Comparison of ENCODE assay signal across 8 mouse cellular contexts in genomic region chr1:155415421-155415820, GRCm38 (mm10). TPM values are rescaled to one million over a fixed set of nuclear protein-coding genes. Genes with fewer than 3 reads are reported as not detected.
DNase-seq lines count a peak whose midpoint lies in the region; ATAC-seq and TF ChIP-seq lines count a peak whose summit lies in the region.

No protein-coding gene starts in this region.

- H3K9ac ChIP-seq in heart, embryonic 14.5 days (ENCODE audit: low read length) = 0 out of 2 replicates have a peak overlapping the region, but pooled peaks have one; percentile 31
- H3K9ac ChIP-seq in MEL (ENCODE audit: control insufficient read depth, low read depth, low read length, poor library complexity, severe bottlenecking) = 0 out of 2 replicates have a peak overlapping the region, but pooled peaks have one; percentile 36
- H3K9ac ChIP-seq in forebrain, embryonic 14.5 days (ENCODE audit: low read length) = peak overlapping the region; percentile 62
- 0 out of 2 replicates have a peak overlapping the region, but pooled peaks have one; percentile 46 for H3K9ac ChIP-seq in liver, postnatal 0 days (replicated peaks)

- DNase-seq in heart, postnatal 25 days (ENCODE audit: low spot score) = no peak
- DNase-seq in MEL (ENCODE audit: low read depth, low spot score) = peak; percentile 23
- peak; percentile 66 for DNase-seq in forebrain, embryonic 14.5 days (ENCODE audit: low spot score)
- DNase-seq in liver, postnatal 0 days = no peak
- no peak for DNase-seq in thymus, postnatal 0 days (ENCODE audit: low spot score)
- DNase-seq in spleen, postnatal 14 days (ENCODE audit: low spot score in 2 of 2) = no peak

- H3K27me3 ChIP-seq in heart, embryonic 14.5 days (ENCODE audit: control insufficient read depth, insufficient read depth, low read length) = no peaks in the 10 kb centered on the region
- no peaks in the 10 kb centered on the region for H3K27me3 ChIP-seq in MEL (ENCODE audit: control insufficient read depth in 1 of 2, insufficient read depth in 2 of 2, low read length in 2 of 2)
- H3K27me3 ChIP-seq in forebrain, embryonic 14.5 days (replicated peaks; ENCODE audit: control insufficient read depth, insufficient read depth, low read length) = no peaks in the 10 kb centered on the region
- no peaks in the 10 kb centered on the region for H3K27me3 ChIP-seq in liver, postnatal 0 days (ENCODE audit: insufficient read depth, low read length)

- ATAC-seq in heart, embryonic 14.5 days (ENCODE audit: insufficient number of reproducible peaks, insufficient read depth, low FRiP score, low read depth) = no peak
- ATAC-seq in forebrain, embryonic 14.5 days = no peak
- ATAC-seq in liver, postnatal 0 days = no peak
- no peak for ATAC-seq in monocyte, adult 5-6 weeks (replicated peaks; ENCODE audit: insufficient number of reproducible peaks, low FRiP score, low TSS enrichment, poor library complexity, severe bottlenecking)

- intact Hi-C loops in heart, postnatal 25 days (cut with DNase I) = loop anchor here (5.0 kb wide), 1 partner anchor 112 kb away; no protein-coding TSS in a partner anchor

- peak overlapping the region in 1 of 2 experiments; percentile 81; a peak in 1 of 4 replicates for H3K4me3 ChIP-seq in heart, embryonic 14.5 days (ENCODE audit: control insufficient read depth in 1 of 2, insufficient read depth in 1 of 2, low read depth in 1 of 2, low read length in 2 of 2)
- peak overlapping the region in 1 of 2 experiments; percentile 0; a peak in 1 of 4 replicates for H3K4me3 ChIP-seq in MEL (ENCODE audit: control insufficient read depth in 1 of 2, insufficient read depth in 1 of 2, low read depth in 2 of 2, low read length in 2 of 2)
- H3K4me3 ChIP-seq in forebrain, embryonic 14.5 days (ENCODE audit: low read depth, low read length) = peak overlapping the region; percentile 96
- 0 out of 2 replicates have a peak overlapping the region, but pooled peaks have one; percentile 24 for H3K4me3 ChIP-seq in liver, postnatal 0 days (ENCODE audit: low read depth, low read length)

- WGBS in heart, embryonic 14.5 days = 71% methylated on average over 4 of the region's 4 CpGs
- 37% methylated on average over 4 of the region's 4 CpGs for WGBS in forebrain, embryonic 14.5 days
- WGBS in liver, postnatal 0 days (ENCODE audit: insufficient replicate concordance) = 53% methylated on average over 4 of the region's 4 CpGs

- peak overlapping the region; percentile 86 for H3K4me2 ChIP-seq in heart, embryonic 14.5 days (ENCODE audit: low read length)
- peak overlapping the region; percentile 58 for H3K4me2 ChIP-seq in forebrain, embryonic 14.5 days (ENCODE audit: low read length)
- H3K4me2 ChIP-seq in liver, postnatal 0 days (ENCODE audit: low read depth, low read length) = peak overlapping the region; percentile 60

- TF ChIP-seq EP300 in MEL (IDR thresholded peaks at IDR 0.05; ENCODE audit: low read depth in 1 of 2, low read length in 2 of 2) = no peak
- no peak for TF ChIP-seq EP300 in liver, postnatal 0 days (IDR thresholded peaks at IDR 0.05; ENCODE audit: low read depth)

- H3K9me3 ChIP-seq in heart, embryonic 14.5 days (ENCODE audit: control insufficient read depth, low read length) = no peaks in the 10 kb centered on the region
- H3K9me3 ChIP-seq in MEL (replicated peaks; ENCODE audit: insufficient read depth, low read length) = no peaks in the 10 kb centered on the region
- H3K9me3 ChIP-seq in forebrain, embryonic 14.5 days (replicated peaks; ENCODE audit: control insufficient read depth, low read length) = no peaks in the 10 kb centered on the region
- no peaks in the 10 kb centered on the region for H3K9me3 ChIP-seq in liver, postnatal 0 days (ENCODE audit: low read length)

- H3K79me2 ChIP-seq in MEL (ENCODE audit: control insufficient read depth, insufficient read depth, low read length, poor library complexity) = peaks cover 16% of the 10 kb centered on the region

- no peak for TF ChIP-seq CTCF in MEL (IDR thresholded peaks at IDR 0.05 in 2 of 3, conservative IDR thresholded peaks at IDR 0.05 in 1 of 3; ENCODE audit: control insufficient read depth in 1 of 3, insufficient read depth in 1 of 3, low read depth in 2 of 3, low read length in 3 of 3, poor library complexity in 1 of 3, severe bottlenecking in 1 of 3)
- TF ChIP-seq CTCF in liver, postnatal 0 days (IDR thresholded peaks at IDR 0.05; ENCODE audit: low read depth) = no peak

- no peaks in the 10 kb centered on the region for H3K36me3 ChIP-seq in heart, embryonic 14.5 days (ENCODE audit: control insufficient read depth, insufficient read depth, low read length)
- peaks cover 0 to 28% of the 10 kb centered on the region in 2 experiments; a peak in 2 of 4 replicates for H3K36me3 ChIP-seq in MEL (ENCODE audit: control insufficient read depth in 1 of 2, insufficient read depth in 2 of 2, low read length in 2 of 2)
- no peaks in the 10 kb centered on the region for H3K36me3 ChIP-seq in forebrain, embryonic 14.5 days (ENCODE audit: control insufficient read depth, insufficient read depth, low read length)
- no peaks in the 10 kb centered on the region for H3K36me3 ChIP-seq in liver, postnatal 0 days (replicated peaks; ENCODE audit: insufficient read depth, low read length)

- no peak for TF ChIP-seq POLR2A in MEL (IDR thresholded peaks at IDR 0.05; ENCODE audit: control insufficient read depth in 1 of 2, insufficient read depth in 1 of 2, low read depth in 1 of 2, low read length in 2 of 2, poor library complexity in 1 of 2)

- TF ChIP-seq RAD21 in MEL (IDR thresholded peaks at IDR 0.05; ENCODE audit: low read depth, low read length) = no peak

- no peak overlapping the region for H3K27ac ChIP-seq in heart, embryonic 14.5 days (replicated peaks in 1 of 2; ENCODE audit: control insufficient read depth in 1 of 2, insufficient read depth in 1 of 2, low read depth in 2 of 2, low read length in 2 of 2)
- no peak overlapping the region for H3K27ac ChIP-seq in MEL (ENCODE audit: control insufficient read depth, low read depth, low read length)
- H3K27ac ChIP-seq in forebrain, embryonic 14.5 days (ENCODE audit: low read depth, low read length) = no peak overlapping the region
- no peak overlapping the region for H3K27ac ChIP-seq in liver, postnatal 0 days (ENCODE audit: low read depth)

- H3K4me1 ChIP-seq in heart, embryonic 14.5 days (ENCODE audit: control insufficient read depth in 2 of 2, insufficient read depth in 2 of 2, low read length in 2 of 2) = peaks cover 0 to 9% of the 10 kb centered on the region in 2 experiments; a peak in 3 of 4 replicates
- H3K4me1 ChIP-seq in MEL (ENCODE audit: control insufficient read depth in 1 of 2, insufficient read depth in 2 of 2, low read length in 2 of 2) = peaks cover 0 to 14% of the 10 kb centered on the region in 2 experiments; a peak in 2 of 4 replicates
- peaks cover 7% of the 10 kb centered on the region; the same call in 1 of the 2 replicates for H3K4me1 ChIP-seq in forebrain, embryonic 14.5 days (ENCODE audit: control insufficient read depth, insufficient read depth, low read length)
- peaks cover 5% of the 10 kb centered on the region; the same call in 1 of the 2 replicates for H3K4me1 ChIP-seq in liver, postnatal 0 days (ENCODE audit: insufficient read depth)

TF ChIP-seq in MEL, 35 proteins besides CTCF, POLR2A, EP300 and RAD21:
- TF ChIP-seq RCOR1 (IDR thresholded peaks at IDR 0.05; ENCODE audit: low read depth, low read length) (no peak), GABPA (IDR thresholded peaks at IDR 0.05; ENCODE audit: low read depth, low read length) (no peak), POLR2AphosphoS2 (IDR thresholded peaks at IDR 0.05; ENCODE audit: low read length) (no peak), GATA1 (IDR thresholded peaks at IDR 0.05; ENCODE audit: low read depth, low read length) (no peak), MYC (IDR thresholded peaks at IDR 0.05; ENCODE audit: low read depth, low read length) (no peak), MYB (IDR thresholded peaks at IDR 0.05; ENCODE audit: low read depth, low read length) (no peak)
TF ChIP-seq in MEL: peak in this region for 0.

RNA-seq across cellular contexts. Expression of gene Xpr1, which starts 1.8 kb away (rescaled TPM):
- polyA plus RNA-seq in heart, embryonic 14.5 days (2014; fragmentation: Nextera tagmentation; extraction: Ambion mirVana) = 9.4 and 10.9 TPM in 2 replicates
- 10 to 100 TPM; 29.3 to 32.1 TPM for total RNA-seq in heart, postnatal 25 days (2021)
- total RNA-seq in MEL (2012; rRNA removed) = 6.2 and 7.7 TPM in 2 replicates
- polyA plus RNA-seq in MEL (2012; ENCODE audit: insufficient read depth in 1 of 2, insufficient read length in 2 of 2, low read depth in 1 of 2, low replicate concordance in 2 of 2, missing spikeins in 1 of 2) = 10 to 100 TPM; 12.2 to 67.8 TPM
- 37.9 and 56.9 TPM in 2 replicates for polyA plus RNA-seq in forebrain, embryonic 14.5 days (2014; fragmentation: Nextera tagmentation; extraction: Ambion mirVana)
- polyA plus RNA-seq in liver, postnatal 0 days (2015; fragmentation: Nextera tagmentation; extraction: Ambion mirVana) = 2.2 and 2.3 TPM in 2 replicates
- polyA plus RNA-seq in thymus, postnatal 0 days (2015; fragmentation: Nextera tagmentation; extraction: Ambion mirVana) = 4.9 and 7.2 TPM in 2 replicates
- total RNA-seq in monocyte, adult 5-6 weeks (2017) = 42.1 to 64.1 TPM (median 60.5 TPM) in 3 replicates

Comparison
In these comparisons a context has a peak if more than half of its experiments do, and no peak if none do; other contexts are left out.
1. DNase-seq: peak in MEL (single experiment) and forebrain, embryonic 14.5 days (single experiment); none in heart, postnatal 25 days (single experiment), liver, postnatal 0 days (single experiment), thymus, postnatal 0 days (single experiment) and spleen, postnatal 14 days (0 of 2).
2. Peak in every context shown above with its lines, with median percentiles within 50 percentile points of each other: H3K4me2 ChIP-seq and H3K9ac ChIP-seq.